Mouse (Mus musculus) small intestine, adult 2 months (tissue): ENCODE data around the gene Tuba3a.

Source experiments
- CTCF ChIP-seq: fragments of 200-500 bp; IDR thresholded peaks from 2 replicates; pipeline ENCODE4 v1.5.1; 2012; ENCODE audit warnings: low read depth, mild to moderate bottlenecking, control low read depth, inconsistent platforms, low read length, moderate library complexity, mixed read lengths; ENCODE audit not compliant: insufficient replicate concordance, insufficient read length; ENCODE audit errors: extremely low read depth
- POLR2A ChIP-seq: fragments of 200-500 bp; IDR thresholded peaks from 2 replicates; pipeline ENCODE4 v1.6.1; 2012; ENCODE audit warnings: low read depth, mild to moderate bottlenecking, control low read depth, inconsistent platforms, low read length, moderate library complexity

DNA sequence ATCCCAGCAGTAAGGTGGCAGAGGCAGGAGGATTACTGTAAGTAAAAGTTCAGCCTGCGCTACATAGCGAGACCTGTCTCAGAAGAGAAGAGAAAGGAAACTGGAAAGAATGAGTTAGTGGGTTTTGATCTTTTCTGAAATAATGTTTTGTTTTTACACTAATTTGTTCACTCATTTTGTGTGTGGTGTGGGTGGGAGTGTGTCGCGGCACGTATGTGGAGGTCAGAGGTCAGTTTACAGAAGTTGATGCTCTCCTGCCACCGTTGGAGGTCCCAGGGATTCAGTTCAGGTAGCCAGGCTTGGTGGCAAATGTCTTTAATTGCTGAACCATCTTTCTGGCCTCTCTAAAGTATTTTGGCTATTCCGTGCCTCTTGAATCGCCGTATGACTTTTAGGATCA is 21.6 kb downstream of the Tuba3a start:
- TF ChIP-seq CTCF (no peak), POLR2A (no peak)
